15 mouse cellular contexts compared by ENCODE assay signal in genomic region chr7:31040281-31041022, GRCm38 (mm10). TPM values are rescaled to one million over a fixed set of nuclear protein-coding genes. Genes with fewer than 3 reads are reported as not detected.
A peak's percentile ranks its signal among the peaks of the same experiment; 100 is the strongest.
DNase-seq lines count a peak whose midpoint lies in the region; ATAC-seq lines count a peak whose summit lies in the region.
"Had no signal": no experiment of that assay in that cellular context is flagged by ENCODE, and none has a peak within 500 bp of the region (broad histone marks: within the 10 kb centered on the region; RNA-seq: fewer than 3 reads in every experiment).

No protein-coding gene starts in this region.

- peaks cover 59% of the 10 kb centered on the region for H3K27me3 ChIP-seq in heart, embryonic 12.5 days (replicated peaks)
- peaks cover 28% of the 10 kb centered on the region for H3K27me3 ChIP-seq in lung, embryonic 15.5 days
- peaks cover 30% of the 10 kb centered on the region for H3K27me3 ChIP-seq in liver, embryonic 15.5 days

- H3K36me3 ChIP-seq in heart, embryonic 12.5 days, result no peaks in the 10 kb centered on the region; the same call in 1 of the 2 replicates
- H3K36me3 ChIP-seq in lung, embryonic 15.5 days, result no peaks in the 10 kb centered on the region
- H3K36me3 ChIP-seq in liver, embryonic 15.5 days (replicated peaks), result no peaks in the 10 kb centered on the region
- H3K36me3 ChIP-seq: limb, embryonic 12.5 days; neural tube, embryonic 13.5 days had no signal

- H3K4me3 ChIP-seq in heart, embryonic 12.5 days, result no peak overlapping the region
- H3K4me3 ChIP-seq in lung, embryonic 15.5 days, result no peak overlapping the region
- H3K4me3 ChIP-seq in liver, embryonic 15.5 days (replicated peaks), result no peak overlapping the region

- whole genome bisulfite sequencing in heart, embryonic 12.5 days, result 73% methylated on average over 12 of the region's 12 CpGs
- 74% methylated on average over 12 of the region's 12 CpGs for WGBS in lung, embryonic 15.5 days
- 31% methylated on average over 12 of the region's 12 CpGs for WGBS in liver, embryonic 15.5 days (ENCODE audit: insufficient replicate concordance)

- no peak overlapping the region for H3K9ac ChIP-seq in heart, embryonic 12.5 days
- no peak overlapping the region for H3K9ac ChIP-seq in lung, embryonic 15.5 days
- H3K9ac ChIP-seq in liver, embryonic 15.5 days, result no peak overlapping the region
- H3K9ac ChIP-seq: limb, embryonic 12.5 days; neural tube, embryonic 13.5 days had no signal

- peaks cover 5% of the 10 kb centered on the region; the same call in 1 of the 2 replicates for H3K4me1 ChIP-seq in heart, embryonic 12.5 days (replicated peaks)
- H3K4me1 ChIP-seq in lung, embryonic 15.5 days, result peaks cover 14% of the 10 kb centered on the region
- H3K4me1 ChIP-seq in liver, embryonic 15.5 days (replicated peaks), result 0 out of 2 replicates have a peak, but pooled peaks cover 4% of the 10 kb centered on the region

- no peak for DNase-seq in heart, adult 8-10 months (ENCODE audit: low spot score)
- no peak for DNase-seq in lung, postnatal 36 days
- peak; percentile 56 to 68 for DNase-seq in thymus, postnatal 36 days
- no peak for DNase-seq in retina, embryonic 14.5 days (ENCODE audit: low spot score)
- DNase-seq: cerebellum, postnatal 14 days; kidney, postnatal 25 days; lung, postnatal 4 days had no signal

- H3K27ac ChIP-seq in heart, embryonic 12.5 days (ENCODE audit: poor library complexity, severe bottlenecking), result no peak overlapping the region
- H3K27ac ChIP-seq in lung, embryonic 15.5 days, result no peak overlapping the region
- H3K27ac ChIP-seq in liver, embryonic 15.5 days (replicated peaks), result no peak overlapping the region
- H3K27ac ChIP-seq: hindbrain, postnatal 0 days; limb, embryonic 12.5 days; neural tube, embryonic 13.5 days had no signal

- peak overlapping the region; percentile 61 for H3K4me2 ChIP-seq in heart, embryonic 12.5 days
- peak overlapping the region; percentile 58; the same call in 1 of the 2 replicates for H3K4me2 ChIP-seq in lung, embryonic 15.5 days
- H3K4me2 ChIP-seq in liver, embryonic 15.5 days, result 0 out of 2 replicates have a peak overlapping the region, but pooled peaks have one; percentile 52

- no peak for ATAC-seq in heart, embryonic 12.5 days (ENCODE audit: insufficient number of reproducible peaks, low FRiP score)
- no peak for ATAC-seq in lung, embryonic 15.5 days (ENCODE audit: borderline replicate concordance, extremely low read depth, low FRiP score, low TSS enrichment)
- ATAC-seq in liver, embryonic 15.5 days (ENCODE audit: insufficient read depth), result no peak
- ATAC-seq in erythroblast, adult 5-6 weeks (replicated peaks; ENCODE audit: low FRiP score, poor library complexity, severe bottlenecking), result no peak
- ATAC-seq: hindbrain, postnatal 0 days; midbrain, embryonic 16.5 days had no signal

- no peaks in the 10 kb centered on the region; the same call in 1 of the 2 replicates for H3K9me3 ChIP-seq in heart, embryonic 12.5 days (replicated peaks)
- no peaks in the 10 kb centered on the region for H3K9me3 ChIP-seq in lung, embryonic 15.5 days
- H3K9me3 ChIP-seq in liver, embryonic 15.5 days (replicated peaks), result no peaks in the 10 kb centered on the region
- H3K9me3 ChIP-seq: limb, embryonic 12.5 days; neural tube, embryonic 13.5 days had no signal

RNA-seq across cellular contexts. Expression of gene Fxyd5, which starts 1.8 kb away (rescaled TPM):
- polyA plus RNA-seq in heart, embryonic 12.5 days (2016; fragmentation: Nextera tagmentation; extraction: Ambion mirVana), result 34.8 and 37.3 TPM in 2 replicates
- 10 to 100 TPM; 22.7 to 35.0 (median 28.4) TPM for total RNA-seq in heart, adult 8-10 months (2022)
- 50.1 TPM in 2 replicates for polyA plus RNA-seq in lung, embryonic 15.5 days (2015; fragmentation: Nextera tagmentation; extraction: Ambion mirVana)
- 19.8 and 22.4 TPM in 2 replicates for polyA plus RNA-seq in liver, embryonic 15.5 days (2015; fragmentation: Nextera tagmentation; extraction: Ambion mirVana)
- 183 and 286 TPM in 2 replicates for total RNA-seq in erythroblast, adult 5-6 weeks (2015; ENCODE audit: low replicate concordance)
- 67.1 and 90.7 TPM in 2 replicates for total RNA-seq in erythroblast, adult 5-6 weeks (2017; ENCODE audit: low replicate concordance)

RNA-seq across cellular contexts. Expression of gene Fxyd7, which starts 10.8 kb away (rescaled TPM):
- polyA plus RNA-seq in heart, embryonic 12.5 days (2016; fragmentation: Nextera tagmentation; extraction: Ambion mirVana), result 1.4 and 1.7 TPM in 2 replicates
- total RNA-seq in heart, adult 8-10 months (2022), result 1 to 10 TPM in 2 of 4 experiments, under 1 TPM in 2; 0.49 to 1.5 (median 1.1) TPM
- 5.2 and 5.3 TPM in 2 replicates for polyA plus RNA-seq in lung, embryonic 15.5 days (2015; fragmentation: Nextera tagmentation; extraction: Ambion mirVana)
- polyA plus RNA-seq in liver, embryonic 15.5 days (2015; fragmentation: Nextera tagmentation; extraction: Ambion mirVana), result 0.17 and 0.26 TPM in 2 replicates
- not detected in 2 replicates for total RNA-seq in erythroblast, adult 5-6 weeks (2015; ENCODE audit: low replicate concordance)
- not detected in 2 replicates for total RNA-seq in erythroblast, adult 5-6 weeks (2017; ENCODE audit: low replicate concordance)

RNA-seq across cellular contexts. Expression of gene Fxyd1, which starts 16.5 kb away (rescaled TPM):
- polyA plus RNA-seq in heart, embryonic 12.5 days (2016; fragmentation: Nextera tagmentation; extraction: Ambion mirVana), result 927 and 934 TPM in 2 replicates
- 1,000 to 10,000 TPM in 2 of 4 experiments, 100 to 1,000 TPM in 2; 843 to 1,156 (median 1,037) TPM for total RNA-seq in heart, adult 8-10 months (2022)
- polyA plus RNA-seq in lung, embryonic 15.5 days (2015; fragmentation: Nextera tagmentation; extraction: Ambion mirVana), result 82.5 and 86.9 TPM in 2 replicates
- 88.6 and 99.1 TPM in 2 replicates for polyA plus RNA-seq in liver, embryonic 15.5 days (2015; fragmentation: Nextera tagmentation; extraction: Ambion mirVana)
- total RNA-seq in erythroblast, adult 5-6 weeks (2015; ENCODE audit: low replicate concordance), result not detected in 2 replicates
- total RNA-seq in erythroblast, adult 5-6 weeks (2017; ENCODE audit: low replicate concordance), result not detected in 2 replicates

RNA-seq across cellular contexts. Expression of gene Lgi4, which starts 18.7 kb away (rescaled TPM):
- 0.14 TPM in 1 of 2 replicates, not detected in the other for polyA plus RNA-seq in heart, embryonic 12.5 days (2016; fragmentation: Nextera tagmentation; extraction: Ambion mirVana)
- 1 to 10 TPM; 2.6 to 3.8 (median 3.4) TPM for total RNA-seq in heart, adult 8-10 months (2022)
- 0.21 and 0.35 TPM in 2 replicates for polyA plus RNA-seq in lung, embryonic 15.5 days (2015; fragmentation: Nextera tagmentation; extraction: Ambion mirVana)
- 0.03 TPM in 1 of 2 replicates, not detected in the other for polyA plus RNA-seq in liver, embryonic 15.5 days (2015; fragmentation: Nextera tagmentation; extraction: Ambion mirVana)
- total RNA-seq in erythroblast, adult 5-6 weeks (2015; ENCODE audit: low replicate concordance), result not detected in 2 replicates
- total RNA-seq in erythroblast, adult 5-6 weeks (2017; ENCODE audit: low replicate concordance), result not detected in 2 replicates

RNA-seq across cellular contexts. Expression of gene Fxyd3, which starts 36.1 kb away (rescaled TPM):
- 0.15 and 0.23 TPM in 2 replicates for polyA plus RNA-seq in heart, embryonic 12.5 days (2016; fragmentation: Nextera tagmentation; extraction: Ambion mirVana)
- 1 to 10 TPM in 2 of 4 experiments, under 1 TPM in 2; 0.71 to 4.8 (median 1.6) TPM for total RNA-seq in heart, adult 8-10 months (2022)
- polyA plus RNA-seq in lung, embryonic 15.5 days (2015; fragmentation: Nextera tagmentation; extraction: Ambion mirVana), result 50.1 and 54.3 TPM in 2 replicates
- 0.35 and 0.92 TPM in 2 replicates for polyA plus RNA-seq in liver, embryonic 15.5 days (2015; fragmentation: Nextera tagmentation; extraction: Ambion mirVana)
- not detected in 2 replicates for total RNA-seq in erythroblast, adult 5-6 weeks (2015; ENCODE audit: low replicate concordance)
- not detected in 2 replicates for total RNA-seq in erythroblast, adult 5-6 weeks (2017; ENCODE audit: low replicate concordance)
- total RNA-seq: hindbrain, postnatal 0 days had no signal
- polyA plus RNA-seq: midbrain, embryonic 16.5 days had no signal

Comparison
In these comparisons a context has a peak if more than half of its experiments do, and no peak if none do; other contexts are left out.
1. DNase-seq: peak in thymus, postnatal 36 days (2 of 2); none in heart, adult 8-10 months (single experiment), lung, postnatal 36 days (single experiment) and retina, embryonic 14.5 days (single experiment).
2. Peak in every context shown above with its lines, with median percentiles within 50 percentile points of each other: H3K4me2 ChIP-seq.